Mouse (Mus musculus) heart, adult 2 months (tissue): ENCODE measurements around the gene Mpnd. TPM values are rescaled to one million over a fixed set of nuclear protein-coding genes. Genes with fewer than 3 reads are reported as not detected.

Experiments
- DNase-seq, 2 experiments: peaks; one replicate each; pipeline ENCODE4 v3.0.0; 2021
- H3K27ac ChIP-seq: fragments of 200-600 bp; 2 replicates; pipeline ENCODE4 v1.8.1; 2022
- H3K27me3 ChIP-seq: fragments of 200-500 bp; 2 replicates; pipeline ENCODE4 v1.6.1; 2012; ENCODE audit warnings: mild to moderate bottlenecking, low read length, inconsistent platforms, mixed read lengths; ENCODE audit not compliant: control insufficient read depth, insufficient read depth
- H3K36me3 ChIP-seq: fragments of 200-500 bp; 2 replicates; pipeline ENCODE4 v1.6.1; 2012; ENCODE audit warnings: low read length, inconsistent platforms; ENCODE audit not compliant: control insufficient read depth, insufficient read depth
- H3K4me1 ChIP-seq: fragments of 200-500 bp; 2 replicates; pipeline ENCODE4 v1.6.1; 2011; ENCODE audit warnings: low read length; ENCODE audit not compliant: control insufficient read depth, insufficient read depth
- H3K4me3 ChIP-seq: fragments of 200-600 bp; 2 replicates; pipeline ENCODE4 v1.8.1; 2022
- H3K79me2 ChIP-seq: fragments of 200-500 bp; replicated peaks from 2 replicates; pipeline ENCODE4 v1.6.1; 2012; ENCODE audit warnings: mild to moderate bottlenecking, inconsistent platforms, low read length, moderate library complexity, mixed read lengths; ENCODE audit not compliant: control insufficient read depth, insufficient read depth
- H3K9ac ChIP-seq: fragments of 200-500 bp; 2 replicates; pipeline ENCODE4 v1.6.1; 2012; ENCODE audit warnings: low read depth, mild to moderate bottlenecking, control low read depth, inconsistent platforms, low read length, mixed read lengths
- CTCF ChIP-seq: fragments of 200-600 bp; IDR thresholded peaks from 2 replicates; pipeline ENCODE4 v1.8.1; 2022; ENCODE audit warnings: antibody characterized with exemption, mild to moderate bottlenecking, moderate library complexity
- EP300 ChIP-seq: fragments of 200-500 bp; IDR thresholded peaks from 2 replicates; pipeline ENCODE4 v1.6.1; 2011; ENCODE audit warnings: low read depth, low read length, control low read depth; ENCODE audit not compliant: insufficient read depth
- POLR2A ChIP-seq: fragments of 200-500 bp; IDR thresholded peaks from 2 replicates; pipeline ENCODE4 v1.6.1; 2011; ENCODE audit warnings: mild to moderate bottlenecking, low read depth, low read length, control low read depth; ENCODE audit not compliant: insufficient read depth
- WGBS: fragments of 180-500 bp; shearing (Covaris S2); methylation state at CpG from one replicate; pipeline ENCODE4 v1.1.7; 2018; 5-methylcytosine and 5-hydroxymethylcytosine counted together
- intact Hi-C: fragments of 180-260 bp; cut with DNase I; formaldehyde crosslinking; loops from one replicate; pipeline ENCODE4 v1.15.1; 2025
- polyA plus RNA-seq: library from polyadenylated mRNA; depleted of rRNA; stranded (reverse); fragments of >200 nt; gene quantifications from 2 replicates; pipeline ENCODE4 v1.2.3, GENCODE M21; 2012
- total RNA-seq, 2 experiments: library from RNA; stranded (reverse); gene quantifications; 2 replicates each; pipeline ENCODE4 v1.2.3; 2021

Mpnd gene
- total and polyA plus RNA-seq, 3 experiments, result 63.1 to 78.9 (median 68.0) TPM

DNA sequence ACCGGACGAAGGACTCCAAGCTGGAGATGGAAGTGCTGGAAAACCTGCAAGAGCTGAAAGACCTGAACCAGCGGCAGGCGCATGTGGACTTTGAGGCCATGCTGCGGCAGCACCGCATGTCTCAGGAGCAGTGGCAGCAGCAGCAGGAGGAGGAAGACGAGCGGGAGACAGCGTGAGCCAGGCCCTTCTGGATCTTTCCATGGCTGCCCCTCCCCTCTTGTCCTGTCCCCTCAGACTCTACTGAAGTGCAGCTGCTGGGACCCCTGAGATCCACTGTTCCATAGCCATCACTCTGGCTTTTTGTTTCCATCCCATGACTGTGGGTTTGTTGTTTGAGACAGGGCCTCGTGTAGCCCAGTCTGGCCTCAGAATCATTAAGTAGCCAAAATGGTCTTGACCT is 41.0 kb upstream of the Mpnd start:
- Histone ChIP-seq H3K27ac (no peak overlapping the region), H3K4me3 (no peak overlapping the region), H3K4me1 (peaks cover 2% of the 10 kb centered on the region), H3K36me3 (no peaks in the 10 kb centered on the region), H3K9ac (no peak overlapping the region), H3K27me3 (no peaks in the 10 kb centered on the region), H3K79me2 (no peaks in the 10 kb centered on the region)
- 94% methylated on average over 10 of the region's 10 CpGs for WGBS
- intact Hi-C loops, result no loop called here
- no peak for DNase-seq
- no peak for TF ChIP-seq POLR2A

DNA sequence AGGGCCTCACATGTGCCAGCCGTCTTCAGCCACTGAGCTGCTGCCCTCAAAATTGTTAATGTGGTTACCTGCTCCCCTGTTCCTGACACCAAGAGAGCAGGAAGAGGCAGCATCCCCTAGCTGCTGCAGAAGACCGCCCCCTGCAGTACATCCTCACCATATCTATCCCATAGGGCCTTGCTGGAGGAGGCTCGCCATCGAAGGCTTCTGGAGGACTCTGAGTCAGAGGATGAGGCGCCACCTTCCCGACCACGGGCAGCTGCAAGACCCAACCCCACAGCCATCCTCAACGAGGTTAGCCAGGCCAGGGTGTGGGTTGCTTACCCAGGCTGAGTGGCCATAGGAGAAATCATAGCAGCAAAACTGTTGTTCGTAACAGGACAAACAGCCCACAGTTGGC is 40.5 kb upstream of the Mpnd start:
- no peaks in the 10 kb centered on the region for H3K36me3 ChIP-seq
- H3K79me2 ChIP-seq, result no peaks in the 10 kb centered on the region
- no peaks in the 10 kb centered on the region for H3K27me3 ChIP-seq
- no peak overlapping the region for H3K4me3 ChIP-seq
- DNase-seq, result peak in 1 of 2 experiments; percentile 16
- TF ChIP-seq EP300 (no peak), CTCF (no peak), POLR2A (no peak)
- intact Hi-C loops, result no loop called here
- peaks cover 1% of the 10 kb centered on the region for H3K4me1 ChIP-seq
- H3K9ac ChIP-seq, result no peak overlapping the region
- WGBS, result 86% methylated on average over 9 of the region's 9 CpGs
- H3K27ac ChIP-seq, result no peak overlapping the region

GRCm38 (mm10) chr17:55967186-55967585 is 38.3 kb upstream of the Mpnd start:
- H3K79me2 ChIP-seq, result no peaks in the 10 kb centered on the region
- no peak overlapping the region for H3K27ac ChIP-seq
- H3K4me3 ChIP-seq, result no peak overlapping the region
- WGBS, result 80% methylated on average over 4 of the region's 4 CpGs
- H3K27me3 ChIP-seq, result peaks cover 2% of the 10 kb centered on the region; the same call in 1 of the 2 replicates
- no peak for DNase-seq
- no peaks in the 10 kb centered on the region for H3K36me3 ChIP-seq
- no peak overlapping the region for H3K9ac ChIP-seq
- peaks cover 2% of the 10 kb centered on the region for H3K4me1 ChIP-seq
- intact Hi-C loops, result no loop called here
- TF ChIP-seq EP300, result no peak
- TF ChIP-seq POLR2A, result no peak
- TF ChIP-seq CTCF, result no peak

DNA sequence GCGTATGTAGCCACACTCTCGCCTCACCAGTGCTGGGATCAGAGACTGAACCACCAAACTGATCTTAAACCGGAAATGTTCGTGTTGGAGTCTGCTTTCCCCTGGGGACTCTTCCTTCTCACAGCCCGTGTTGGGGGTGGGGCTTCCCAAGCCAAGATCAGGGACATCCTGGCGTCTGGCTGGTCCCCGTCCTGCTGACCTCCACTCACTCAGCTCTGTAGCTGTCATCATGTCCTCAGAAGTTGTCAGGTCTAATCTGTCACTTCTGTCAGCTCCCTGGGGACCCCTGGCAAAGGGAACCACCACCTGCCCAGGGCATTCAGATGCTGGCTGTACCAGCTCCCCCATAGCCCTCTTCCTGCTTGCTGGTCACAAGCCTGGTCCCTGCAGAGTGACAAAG is 37.3 kb upstream of the Mpnd start:
- Histone ChIP-seq H3K4me1 (peaks cover 2% of the 10 kb centered on the region), H3K27me3 (peaks cover 2% of the 10 kb centered on the region; the same call in 1 of the 2 replicates), H3K4me3 (no peak overlapping the region), H3K27ac (no peak overlapping the region), H3K36me3 (no peaks in the 10 kb centered on the region), H3K79me2 (no peaks in the 10 kb centered on the region), H3K9ac (no peak overlapping the region)
- 33% methylated on average over 7 of the region's 7 CpGs for WGBS
- peak in 1 of 2 experiments; percentile 41 for DNase-seq
- intact Hi-C loops, result no loop called here
- TF ChIP-seq POLR2A, result no peak
- TF ChIP-seq EP300, result no peak
- no peak for TF ChIP-seq CTCF

GRCm38 (mm10) chr17:55969560-55969959 is 36.0 kb upstream of the Mpnd start:
- Histone ChIP-seq H3K27me3 (peaks cover 2% of the 10 kb centered on the region; the same call in 1 of the 2 replicates), H3K4me3 (no peak overlapping the region), H3K79me2 (no peaks in the 10 kb centered on the region), H3K36me3 (no peaks in the 10 kb centered on the region), H3K9ac (no peak overlapping the region), H3K27ac (no peak overlapping the region), H3K4me1 (peaks cover 2% of the 10 kb centered on the region)
- 32% methylated on average over 14 of the region's 14 CpGs for WGBS
- intact Hi-C loops, result no loop called here
- no peak for DNase-seq
- no peak for TF ChIP-seq POLR2A
- TF ChIP-seq CTCF, result no peak
- TF ChIP-seq EP300, result no peak

- H3K4me1 ChIP-seq, result peaks cover 2% of the 10 kb centered on the region
- H3K4me3 ChIP-seq, result peak within 1 kb of the TSS; percentile 58
- intact Hi-C loops, result no loop called here
- H3K27ac ChIP-seq, result no peak within 1 kb of the TSS
- no peak for TF ChIP-seq EP300
- TF ChIP-seq CTCF, result no peak
- TF ChIP-seq POLR2A, result no peak
- no peaks in the 10 kb centered on the region for H3K36me3 ChIP-seq
- DNase-seq, result no peak
- H3K79me2 ChIP-seq, result no peaks in the 10 kb centered on the region
- 10% methylated on average over 55 of the region's 55 CpGs for WGBS
- H3K9ac ChIP-seq, result peak within 1 kb of the TSS; percentile 59
- H3K27me3 ChIP-seq, result peaks cover 2% of the 10 kb centered on the region; the same call in 1 of the 2 replicates
Measured at GRCm38 (mm10) chr17:55969966-55970891, 35.3 kb upstream of the Mpnd start, which contains the start of gene Shd. TSS of gene Shd (plus strand) at chr17:55970467.
